Mouse (Mus musculus) thymus, postnatal 25 days (tissue): ENCODE measurements around the gene Gm6763.
"Not testable (repeated sequence)": the region's sequence is repeated elsewhere in the genome, so short reads cannot be mapped to it uniquely, and the experiment has no call there.

Experiments used
- DNase-seq: peaks from one replicate; pipeline ENCODE4 v3.0.0; 2022

Gene Gm6763

GRCm38 (mm10) chr10:104151197-104151596 is at the start of gene Gm6763:
Gm6763 (plus strand) TSS chr10:104151497.
- DNase-seq, result not testable (repeated sequence)

- no peak for DNase-seq
Observed at GRCm38 (mm10) chr10:104110044-104110443, 41.3 kb upstream of the Gm6763 start.

- DNase-seq, result no peak
Observed at GRCm38 (mm10) chr10:104118312-104118711, 33.0 kb upstream of the Gm6763 start.

- DNase-seq, result not testable (repeated sequence)
Observed at GRCm38 (mm10) chr10:104142687-104143086, 8.6 kb upstream of the Gm6763 start, which contains the start of gene Gm21293. Gm21293 (plus strand) TSS chr10:104142987.

- DNase-seq, result not testable (repeated sequence)
Observed at GRCm38 (mm10) chr10:104159706-104160105, 8.4 kb downstream of the Gm6763 start, which contains the start of gene Gm8764. Gm8764 (plus strand) TSS chr10:104160006.

GRCm38 (mm10) chr10:104168215-104168614 is 16.9 kb downstream of the Gm6763 start, which contains the start of gene Gm21304:
Gm21304 (plus strand) TSS chr10:104168515.
- not testable (repeated sequence) for DNase-seq

- not testable (repeated sequence) for DNase-seq
Observed at GRCm38 (mm10) chr10:104176724-104177123, 25.4 kb downstream of the Gm6763 start, which contains the start of gene Gm21312. Gm21312 (plus strand) TSS chr10:104177024.

GRCm38 (mm10) chr10:104185233-104185632 is 33.9 kb downstream of the Gm6763 start, which contains the start of gene Gm20765:
Gm20765 (plus strand) TSS chr10:104185533.
- not testable (repeated sequence) for DNase-seq

GRCm38 (mm10) chr10:104193742-104194141 is 42.4 kb downstream of the Gm6763 start, which contains the start of gene Gm4340:
Gm4340 (plus strand) TSS chr10:104194042.
- DNase-seq, result not testable (repeated sequence)
